Mouse (Mus musculus): ENCODE measurements around the gene Ceacam10. TPM values are rescaled to one million over a fixed set of nuclear protein-coding genes. Genes with fewer than 3 reads are reported as not detected.
"Not testable (repeated sequence)": the region's sequence is repeated elsewhere in the genome, so short reads cannot be mapped to it uniquely, and the experiment has no call there.

Gene Ceacam10
- not detected in 2 replicates for polyA plus RNA-seq (2016; fragmentation: Nextera tagmentation; extraction: Ambion mirVana)

- not testable (repeated sequence) for DNase-seq (ENCODE audit: low spot score); H3K27ac ChIP-seq
- 43% methylated on average over 4 of the region's 4 CpGs for WGBS
These were observed at the start of gene Ceacam10 for GRCm38 (mm10) chr7:24776918-24777317. Gene Ceacam10 (plus strand): TSS chr7:24777206.

GRCm38 (mm10) chr7:24735970-24736670, 40.9 kb upstream of the Ceacam10 start:
- H3K4me3 ChIP-seq, result 0 out of 2 replicates have a peak overlapping the region, but pooled peaks have one; percentile 15
- WGBS, result 16% methylated on average over 17 of the region's 17 CpGs
- H3K27me3 ChIP-seq (ENCODE audit: insufficient read depth, poor library complexity, severe bottlenecking), result no peaks in the 10 kb centered on the region; the same call in 1 of the 2 replicates
- H3K36me3 ChIP-seq, result no peaks in the 10 kb centered on the region
- 0 out of 2 replicates have a peak, but pooled peaks cover 2% of the 10 kb centered on the region for H3K9me3 ChIP-seq
- H3K27ac ChIP-seq, result no peak overlapping the region
- H3K4me1 ChIP-seq, result peaks cover 8% of the 10 kb centered on the region
- DNase-seq (ENCODE audit: low spot score), result no peak

More at GRCm38 (mm10) chr7:24776918-24777317, at the start of gene Ceacam10:
- not testable (repeated sequence) for H3K9me3 ChIP-seq; H3K36me3 ChIP-seq; H3K27me3 ChIP-seq (ENCODE audit: insufficient read depth, poor library complexity, severe bottlenecking); H3K4me3 ChIP-seq; H3K4me1 ChIP-seq

DNA sequence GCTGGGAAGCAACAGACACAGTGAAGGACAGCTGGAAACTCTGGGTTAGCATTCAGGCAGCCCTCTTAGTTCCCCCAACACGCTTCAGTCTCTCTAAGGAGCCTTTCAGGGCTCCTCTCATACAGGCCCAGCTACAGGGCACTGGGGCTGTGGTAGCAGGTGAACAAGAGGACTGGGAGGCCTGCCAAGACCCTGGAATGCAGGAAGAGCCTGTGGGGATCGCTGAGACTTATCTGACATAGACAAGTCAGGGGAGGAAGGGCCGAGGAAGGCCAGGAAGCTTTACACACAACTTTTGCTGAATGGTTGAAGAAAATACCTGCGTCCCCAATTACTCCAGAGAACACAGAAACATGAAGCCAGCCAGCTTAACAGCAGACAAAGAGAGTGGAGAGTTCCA, 26.3 kb upstream of the Ceacam10 start:
- DNase-seq (ENCODE audit: low spot score), result no peak
- WGBS, result 47% methylated on average over 4 of the region's 4 CpGs

DNA sequence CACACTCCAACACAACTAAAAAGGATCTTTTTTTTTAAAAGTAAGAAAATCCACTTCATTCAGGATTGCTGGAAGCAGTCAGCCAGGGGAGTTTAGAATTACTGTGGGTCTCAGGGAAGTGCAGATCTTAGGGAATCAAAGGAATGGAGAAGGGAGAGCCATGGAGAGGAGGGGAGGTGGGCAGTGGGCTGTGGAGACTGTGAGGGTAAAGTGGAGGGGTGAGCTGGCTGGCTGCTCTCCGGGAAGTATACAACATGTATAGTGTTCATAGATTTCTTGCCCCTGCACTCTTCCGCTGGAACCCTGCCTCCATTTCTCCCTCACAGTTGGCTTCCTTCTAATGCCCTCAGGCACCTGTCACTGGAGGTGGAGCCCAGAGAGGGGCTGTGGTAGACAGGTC, 25.4 kb upstream of the Ceacam10 start:
- Histone ChIP-seq H3K4me3 (no peak overlapping the region), H3K36me3 (no peaks in the 10 kb centered on the region), H3K4me1 (0 out of 2 replicates have a peak, but pooled peaks cover 5% of the 10 kb centered on the region), H3K27ac (no peak overlapping the region), H3K27me3 (ENCODE audit: insufficient read depth, poor library complexity, severe bottlenecking) (no peaks in the 10 kb centered on the region), H3K9me3 (no peaks in the 10 kb centered on the region)
- no peak for DNase-seq (ENCODE audit: low spot score)
- WGBS, result 88% methylated on average over 2 of the region's 2 CpGs

More for the DNA sequence above, 26.3 kb upstream of the Ceacam10 start:
- Histone ChIP-seq H3K27ac (no peak overlapping the region), H3K4me3 (no peak overlapping the region), H3K4me1 (0 out of 2 replicates have a peak, but pooled peaks cover 5% of the 10 kb centered on the region), H3K27me3 (ENCODE audit: insufficient read depth, poor library complexity, severe bottlenecking) (no peaks in the 10 kb centered on the region), H3K36me3 (no peaks in the 10 kb centered on the region), H3K9me3 (no peaks in the 10 kb centered on the region)

DNA sequence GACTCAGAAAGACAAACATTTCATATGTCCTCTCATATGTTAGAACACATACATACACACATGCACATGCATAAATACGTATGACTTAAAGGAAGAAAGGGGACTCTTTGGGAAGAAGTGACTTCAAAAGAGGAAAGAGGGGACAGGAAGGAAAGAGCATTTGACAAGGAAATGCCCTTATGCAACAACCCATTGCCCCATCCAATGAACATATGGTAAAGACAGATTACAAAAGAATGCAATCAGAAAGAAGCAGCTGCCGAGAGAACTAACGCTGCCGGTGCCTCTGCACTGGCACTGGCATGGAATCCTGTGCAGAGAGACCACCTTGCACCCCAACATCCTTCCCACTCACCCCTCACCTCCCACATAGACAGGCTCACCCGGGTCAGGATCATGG, 23.5 kb upstream of the Ceacam10 start:
- 63% methylated on average over 5 of the region's 5 CpGs for WGBS
- H3K27ac ChIP-seq, result no peak overlapping the region
- 0 out of 2 replicates have a peak, but pooled peaks cover 5% of the 10 kb centered on the region for H3K4me1 ChIP-seq
- H3K4me3 ChIP-seq, result no peak overlapping the region
- H3K36me3 ChIP-seq, result no peaks in the 10 kb centered on the region
- no peaks in the 10 kb centered on the region for H3K9me3 ChIP-seq
- H3K27me3 ChIP-seq (ENCODE audit: insufficient read depth, poor library complexity, severe bottlenecking), result no peaks in the 10 kb centered on the region
- no peak for DNase-seq (ENCODE audit: low spot score)

DNA sequence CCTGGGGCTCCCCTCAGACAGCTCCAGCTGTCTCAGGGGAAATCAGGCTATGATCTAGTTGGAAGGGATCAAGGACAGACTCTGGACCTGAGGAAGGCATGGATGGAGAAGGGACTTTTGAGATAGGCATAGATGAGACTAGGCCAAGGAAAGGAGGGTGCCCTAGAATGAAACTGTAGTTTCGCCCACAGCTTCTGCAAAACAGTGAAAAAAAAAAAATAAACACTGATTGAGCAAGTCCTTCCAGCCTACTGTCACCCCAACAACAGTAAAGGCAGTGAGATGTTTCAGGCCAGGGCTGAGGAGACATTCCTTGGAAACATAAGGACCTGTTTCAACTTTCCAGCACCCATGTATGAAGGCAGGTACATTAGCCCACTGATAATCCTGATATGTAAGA, 18.5 kb upstream of the Ceacam10 start:
- no peaks in the 10 kb centered on the region for H3K9me3 ChIP-seq
- 67% methylated on average over 1 of the region's 1 CpGs for WGBS
- no peaks in the 10 kb centered on the region for H3K4me1 ChIP-seq
- no peaks in the 10 kb centered on the region for H3K36me3 ChIP-seq
- no peaks in the 10 kb centered on the region for H3K27me3 ChIP-seq (ENCODE audit: insufficient read depth, poor library complexity, severe bottlenecking)
- no peak for DNase-seq (ENCODE audit: low spot score)
- no peak overlapping the region for H3K4me3 ChIP-seq
- no peak overlapping the region for H3K27ac ChIP-seq

- H3K4me3 ChIP-seq, result no peak within 1 kb of the TSS
These were observed 16.8 kb upstream of the Ceacam10 start, which contains the start of gene Cd177 for GRCm38 (mm10) chr7:24760211-24760610. Gene Cd177 (minus strand): TSS chr7:24760311.

DNA sequence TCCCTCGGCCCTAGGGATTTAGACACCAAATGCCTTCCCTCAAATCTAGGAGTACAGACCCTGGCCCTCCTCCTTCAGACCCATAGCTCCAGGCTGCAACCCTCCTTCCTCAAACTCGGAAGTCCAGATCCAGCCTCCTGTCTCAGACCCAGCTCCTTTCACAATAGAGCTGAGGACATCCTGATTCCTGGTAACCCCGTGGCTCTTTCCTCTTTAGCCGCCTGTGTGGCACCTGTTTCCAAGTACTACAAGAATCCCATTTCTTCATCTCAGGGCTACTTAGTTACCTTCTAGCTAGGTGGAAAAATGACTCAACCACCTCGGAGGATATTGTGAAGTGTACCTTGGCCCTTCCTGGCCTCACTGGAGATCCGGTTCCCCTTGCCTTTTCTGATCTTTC, 15.8 kb upstream of the Ceacam10 start:
- Histone ChIP-seq H3K27ac (no peak overlapping the region), H3K36me3 (no peaks in the 10 kb centered on the region)
- WGBS, result 64% methylated on average over 6 of the region's 6 CpGs

More at GRCm38 (mm10) chr7:24760211-24760610, 16.8 kb upstream of the Ceacam10 start, which contains the start of gene Cd177:
- H3K36me3 ChIP-seq, result no peaks in the 10 kb centered on the region
- no peaks in the 10 kb centered on the region for H3K4me1 ChIP-seq
- no peaks in the 10 kb centered on the region for H3K27me3 ChIP-seq (ENCODE audit: insufficient read depth, poor library complexity, severe bottlenecking)
- H3K9me3 ChIP-seq, result no peaks in the 10 kb centered on the region
- no peak within 1 kb of the TSS for H3K27ac ChIP-seq
- no peak for DNase-seq (ENCODE audit: low spot score)
- WGBS, result 74% methylated on average over 6 of the region's 6 CpGs

GRCm38 (mm10) chr7:24762574-24762973, 14.4 kb upstream of the Ceacam10 start:
- no peaks in the 10 kb centered on the region for H3K36me3 ChIP-seq
- H3K4me3 ChIP-seq, result no peak overlapping the region
- no peak overlapping the region for H3K27ac ChIP-seq
- DNase-seq (ENCODE audit: low spot score), result no peak
- no peaks in the 10 kb centered on the region for H3K27me3 ChIP-seq (ENCODE audit: insufficient read depth, poor library complexity, severe bottlenecking)
- WGBS, result 91% methylated on average over 8 of the region's 8 CpGs
- H3K9me3 ChIP-seq, result no peaks in the 10 kb centered on the region
- H3K4me1 ChIP-seq, result no peaks in the 10 kb centered on the region

More for the DNA sequence above, 15.8 kb upstream of the Ceacam10 start:
- no peaks in the 10 kb centered on the region for H3K27me3 ChIP-seq (ENCODE audit: insufficient read depth, poor library complexity, severe bottlenecking)
- H3K9me3 ChIP-seq, result no peaks in the 10 kb centered on the region
- H3K4me1 ChIP-seq, result no peaks in the 10 kb centered on the region
- DNase-seq (ENCODE audit: low spot score), result no peak
- H3K4me3 ChIP-seq, result no peak overlapping the region

DNA sequence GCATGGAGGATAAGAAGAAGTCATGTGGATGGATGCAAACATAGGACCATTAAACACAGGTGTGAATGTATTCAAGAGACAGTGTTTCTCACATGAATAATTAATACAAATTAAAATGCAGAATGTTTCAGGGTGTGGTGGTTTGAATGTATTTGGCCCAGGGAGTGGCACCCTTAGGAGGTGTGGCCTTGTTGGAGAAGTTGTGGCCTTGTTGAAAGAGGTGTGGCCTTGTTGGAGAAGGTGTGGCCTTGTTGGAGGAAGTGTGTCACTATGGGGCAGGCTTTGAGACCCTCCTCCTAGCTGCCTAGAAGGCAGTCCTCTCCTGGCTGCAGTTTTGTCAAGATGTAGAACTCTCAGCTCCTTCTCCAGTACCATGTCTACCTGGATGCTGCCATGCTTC, 5.6 kb upstream of the Ceacam10 start:
- no peak for DNase-seq (ENCODE audit: low spot score)
- Histone ChIP-seq H3K9me3 (no peaks in the 10 kb centered on the region), H3K4me1 (no peaks in the 10 kb centered on the region), H3K27me3 (ENCODE audit: insufficient read depth, poor library complexity, severe bottlenecking) (no peaks in the 10 kb centered on the region), H3K4me3 (no peak overlapping the region), H3K27ac (no peak overlapping the region), H3K36me3 (no peaks in the 10 kb centered on the region)

DNA sequence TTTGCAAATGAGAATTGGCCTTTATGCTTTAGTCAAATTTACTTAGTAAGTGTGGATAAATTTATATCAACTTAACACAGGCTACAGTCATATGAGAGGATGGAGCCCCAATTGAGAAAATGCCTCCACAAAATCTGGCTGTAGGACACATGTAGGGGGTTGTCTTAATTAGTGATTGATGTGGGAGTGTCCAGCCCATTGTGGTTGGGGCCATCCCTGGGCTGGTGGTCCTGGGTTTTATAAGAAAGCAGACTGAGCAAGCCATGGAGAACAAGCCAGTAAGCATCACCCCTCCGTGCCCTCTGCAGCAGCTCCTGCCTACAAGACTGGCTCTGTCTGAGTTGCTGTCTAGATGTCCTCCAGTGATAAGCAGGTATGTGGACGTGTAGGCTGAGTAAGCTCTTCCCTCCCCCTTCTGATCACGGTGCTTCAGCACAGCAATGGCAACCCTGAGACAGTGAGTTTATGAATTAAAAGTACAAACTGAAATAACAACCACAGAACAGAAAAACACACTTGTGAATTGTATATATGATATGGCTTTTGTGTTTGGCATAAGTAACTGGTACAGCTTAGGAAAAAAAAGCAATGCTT, 3.0 kb upstream of the Ceacam10 start:
- H3K27me3 ChIP-seq (ENCODE audit: insufficient read depth, poor library complexity, severe bottlenecking), result no peaks in the 10 kb centered on the region
- no peaks in the 10 kb centered on the region for H3K4me1 ChIP-seq
- H3K27ac ChIP-seq, result no peak overlapping the region
- no peaks in the 10 kb centered on the region for H3K9me3 ChIP-seq
- 39% methylated on average over 3 of the region's 3 CpGs for WGBS
- DNase-seq (ENCODE audit: low spot score), result no peak
- no peak overlapping the region for H3K4me3 ChIP-seq
- H3K36me3 ChIP-seq, result no peaks in the 10 kb centered on the region

DNA sequence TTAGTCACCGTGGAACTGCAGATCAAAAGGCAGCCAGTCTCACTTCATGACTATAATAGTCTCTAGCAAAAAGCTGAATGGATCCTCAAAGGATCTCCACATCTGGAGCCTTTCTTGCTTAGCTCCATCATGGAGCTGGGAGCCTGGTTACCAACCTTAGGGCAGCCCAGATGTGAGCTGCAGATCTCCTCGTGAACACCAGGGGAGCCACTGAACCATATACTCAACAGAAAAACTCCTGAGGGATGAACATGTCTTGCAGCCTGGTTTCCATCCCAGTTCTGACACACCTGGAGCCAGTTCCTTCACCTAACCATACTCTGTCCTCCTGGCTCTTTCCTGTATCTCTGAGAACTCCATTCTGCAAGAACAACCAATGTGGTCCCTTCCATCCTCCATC, 861 bp upstream of the Ceacam10 start:
- Histone ChIP-seq H3K36me3 (no peaks in the 10 kb centered on the region), H3K27ac (no peak overlapping the region), H3K27me3 (ENCODE audit: insufficient read depth, poor library complexity, severe bottlenecking) (no peaks in the 10 kb centered on the region), H3K4me1 (no peaks in the 10 kb centered on the region), H3K9me3 (no peaks in the 10 kb centered on the region), H3K4me3 (no peak overlapping the region)
- WGBS, result 77% methylated on average over 2 of the region's 2 CpGs
- DNase-seq (ENCODE audit: low spot score), result no peak

- no peaks in the 10 kb centered on the region for H3K27me3 ChIP-seq (ENCODE audit: insufficient read depth, poor library complexity, severe bottlenecking)
- DNase-seq (ENCODE audit: low spot score), result no peak
- no peaks in the 10 kb centered on the region for H3K4me1 ChIP-seq
- no peaks in the 10 kb centered on the region for H3K36me3 ChIP-seq
- no peak overlapping the region for H3K27ac ChIP-seq
- 91% methylated on average over 1 of the region's 1 CpGs for WGBS
- H3K4me3 ChIP-seq, result no peak overlapping the region; the same call in 1 of the 2 replicates
- peaks cover 6% of the 10 kb centered on the region; the same call in 1 of the 2 replicates for H3K9me3 ChIP-seq
These were observed 20.9 kb downstream of the Ceacam10 start for GRCm38 (mm10) chr7:24797918-24798317.
